Mouse (Mus musculus) CH12.LX (cell line): ENCODE data around the gene Larp4b. TPM values are rescaled to one million over a fixed set of nuclear protein-coding genes. Genes with fewer than 3 reads are reported as not detected.

Experiments
- DNase-seq: peaks from one replicate; pipeline ENCODE4 v3.0.0-alpha.2; 2013; ENCODE audit errors: extremely low read depth
- H3K27ac ChIP-seq: 2 replicates; pipeline ENCODE4 v1.5.1; 2012; ENCODE audit warnings: low read depth, mild to moderate bottlenecking, control low read depth, moderate library complexity; ENCODE audit not compliant: insufficient read depth
- H3K27me3 ChIP-seq: replicated peaks from 2 replicates; pipeline ENCODE3; 2012; ENCODE audit warnings: inconsistent platforms
- H3K36me3 ChIP-seq, 2 experiments: replicated peaks in 1 of 2; 2 replicates each; pipeline versions ENCODE3 to v1.6.1; 2012; ENCODE audit warnings: inconsistent platforms in 1 of 2, low read length in 1 of 2, mild to moderate bottlenecking in 1 of 2, mixed read lengths in 1 of 2, moderate library complexity in 1 of 2; ENCODE audit not compliant: control insufficient read depth in 1 of 2, insufficient read depth in 1 of 2
- H3K4me1 ChIP-seq, 2 experiments: 2 replicates each; pipeline ENCODE4 v1.6.1; 2012; ENCODE audit warnings: inconsistent platforms in 1 of 2, moderate library complexity in 1 of 2; ENCODE audit not compliant: insufficient read depth in 2 of 2, control insufficient read depth in 1 of 2
- H3K4me2 ChIP-seq: 2 replicates; pipeline ENCODE4 v1.6.1; 2012; ENCODE audit warnings: low read depth, mild to moderate bottlenecking, control low read depth; ENCODE audit not compliant: poor library complexity, insufficient read depth, severe bottlenecking
- H3K4me3 ChIP-seq, 3 experiments: fragments of 150-350 bp in 1 of 3; sonication (generic) in 1 of 3; replicated peaks in 1 of 3; 2 replicates each; pipeline versions ENCODE3 to v1.5.1; 2011 to 2012; ENCODE audit warnings: low read depth in 2 of 3, low read length in 2 of 3, mild to moderate bottlenecking in 2 of 3, moderate library complexity in 2 of 3, control low read depth in 1 of 3, improper control_type of control experiment in 1 of 3, inconsistent platforms in 1 of 3, mixed read lengths in 1 of 3; ENCODE audit not compliant: poor library complexity in 1 of 3
- H3K79me2 ChIP-seq: replicated peaks from 2 replicates; pipeline ENCODE4 v1.6.1; 2012; ENCODE audit warnings: mild to moderate bottlenecking, moderate library complexity; ENCODE audit not compliant: control insufficient read depth, poor library complexity, insufficient read depth, severe bottlenecking; ENCODE audit errors: extremely low read depth
- H3K9ac ChIP-seq: 2 replicates; pipeline ENCODE4 v1.6.1; 2012; ENCODE audit warnings: low read depth, mild to moderate bottlenecking, control low read depth, moderate library complexity; ENCODE audit not compliant: insufficient read depth
- H3K9me3 ChIP-seq: replicated peaks from 2 replicates; pipeline ENCODE3; 2012; ENCODE audit warnings: low read length, inconsistent platforms, mixed read lengths
- CHD1 ChIP-seq: IDR thresholded peaks from 2 replicates; pipeline ENCODE4 v1.6.1; 2012; ENCODE audit warnings: low read depth, low read length, improper control_type of control experiment, inconsistent platforms
- CHD2 ChIP-seq: IDR thresholded peaks from 2 replicates; pipeline ENCODE4 v1.6.1; 2011; ENCODE audit warnings: low read length, improper control_type of control experiment
- CTCF ChIP-seq, 2 experiments: IDR thresholded peaks in 1 of 2; conservative IDR thresholded peaks in 1 of 2; 2 replicates each; pipeline ENCODE4 v1.5.1; 2011 to 2012; ENCODE audit warnings: low read depth in 2 of 2, low read length in 2 of 2, improper control_type of control experiment in 1 of 2, inconsistent platforms in 1 of 2, mild to moderate bottlenecking in 1 of 2, moderate library complexity in 1 of 2
- E2F4 ChIP-seq: IDR thresholded peaks from 2 replicates; pipeline ENCODE4 v1.6.1; 2011; ENCODE audit warnings: low read depth, low read length, improper control_type of control experiment; ENCODE audit not compliant: insufficient replicate concordance
- ELF1 ChIP-seq: IDR thresholded peaks from 2 replicates; pipeline ENCODE4 v1.6.1; 2014; ENCODE audit warnings: low read depth, mild to moderate bottlenecking, inconsistent platforms, low read length, improper control_type of control experiment
- GABPA ChIP-seq: IDR thresholded peaks from 2 replicates; pipeline ENCODE4 v1.6.1; 2012; ENCODE audit warnings: low read depth, low read length, improper control_type of control experiment, inconsistent platforms; ENCODE audit not compliant: insufficient replicate concordance
- HCFC1 ChIP-seq: IDR thresholded peaks from 2 replicates; pipeline ENCODE4 v1.6.1; 2012; ENCODE audit warnings: low read depth, mild to moderate bottlenecking, inconsistent platforms, low read length, improper control_type of control experiment
- MAFK ChIP-seq: IDR thresholded peaks from 2 replicates; pipeline ENCODE4 v1.6.1; 2011; ENCODE audit warnings: low read length, improper control_type of control experiment; ENCODE audit not compliant: insufficient replicate concordance
- MAZ ChIP-seq: IDR thresholded peaks from 2 replicates; pipeline ENCODE4 v1.6.1; 2012; ENCODE audit warnings: low read depth, mild to moderate bottlenecking, inconsistent platforms, low read length, improper control_type of control experiment, moderate library complexity
- MEF2A ChIP-seq: IDR thresholded peaks from 2 replicates; pipeline ENCODE4 v1.6.1; 2014; ENCODE audit warnings: low read depth, mild to moderate bottlenecking, inconsistent platforms, low read length, improper control_type of control experiment, borderline replicate concordance
- NELFE ChIP-seq: IDR thresholded peaks from 2 replicates; pipeline ENCODE4 v1.6.1; 2011; ENCODE audit warnings: low read depth, low read length, improper control_type of control experiment
- NRF1 ChIP-seq: IDR thresholded peaks from 2 replicates; pipeline ENCODE4 v1.6.1; 2014; ENCODE audit warnings: low read depth, mild to moderate bottlenecking, inconsistent platforms, low read length, improper control_type of control experiment, moderate library complexity
- POLR2A ChIP-seq: IDR thresholded peaks from 2 replicates; pipeline ENCODE4 v1.6.1; 2011; ENCODE audit warnings: low read depth, mild to moderate bottlenecking, improper control_type of control experiment, low read length
- POLR2AphosphoS2 ChIP-seq: IDR thresholded peaks from 2 replicates; pipeline ENCODE4 v1.6.1; 2011; ENCODE audit warnings: low read depth, low read length, improper control_type of control experiment
- RCOR1 ChIP-seq: conservative IDR thresholded peaks from 2 replicates; pipeline ENCODE4 v1.6.1; 2012; ENCODE audit warnings: low read depth, mild to moderate bottlenecking, inconsistent platforms, low read length, improper control_type of control experiment
- TBP ChIP-seq: conservative IDR thresholded peaks from 2 replicates; pipeline ENCODE4 v1.6.1; 2011; ENCODE audit warnings: low read depth, low read length, improper control_type of control experiment
- UBTF ChIP-seq: IDR thresholded peaks from 2 replicates; pipeline ENCODE4 v1.6.1; 2012; ENCODE audit warnings: low read depth, mild to moderate bottlenecking, inconsistent platforms, low read length, improper control_type of control experiment, moderate library complexity
- USF1 ChIP-seq: IDR thresholded peaks from 2 replicates; pipeline ENCODE4 v1.6.1; 2014; ENCODE audit warnings: low read depth, mild to moderate bottlenecking, inconsistent platforms, low read length, improper control_type of control experiment
- ZKSCAN1 ChIP-seq: IDR thresholded peaks from 2 replicates; pipeline ENCODE4 v1.6.1; 2012; ENCODE audit warnings: low read depth, inconsistent platforms, low read length, improper control_type of control experiment, borderline replicate concordance
- ZMIZ1 ChIP-seq: IDR thresholded peaks from 2 replicates; pipeline ENCODE4 v1.6.1; 2012; ENCODE audit warnings: low read depth, mild to moderate bottlenecking, inconsistent platforms, low read length, improper control_type of control experiment
- dilution Hi-C: fragments of 300-500 bp; cut with MboI; formaldehyde crosslinking; loops from 2 replicates; pipeline ENCODE4 v1.14.3; 2020; ENCODE audit warnings: low sequenced_read_pairs; ENCODE audit not compliant: extremely low pct_unique_long_range_greater_than_20kb, extremely low pct_ligation_motif_present
- in situ Hi-C: fragments of 300-500 bp; cut with MboI; formaldehyde crosslinking; loops from 3 replicates; pipeline ENCODE4 v1.14.3; 2019; ENCODE audit warnings: low sequenced_read_pairs, low pct_ligation_motif_present, low pct_unique_long_range_greater_than_20kb, mixed read lengths
- polyA plus RNA-seq: library from polyadenylated mRNA; unstranded; fragments of >175 nt; gene quantifications from 2 replicates; pipeline ENCODE4 v1.2.1, GENCODE M21; 2012; ENCODE audit warnings: low read depth; ENCODE audit not compliant: insufficient read length
- total RNA-seq, 2 experiments: library from RNA; depleted of rRNA; stranded (reverse); fragments of 300-350 nt in 1 of 2; fragments of >200 nt in 1 of 2; gene quantifications; 2 replicates each; pipeline ENCODE4 v1.2.3; 2012 to 2014

Gene Larp4b
- total and polyA plus RNA-seq, 3 experiments, result 57.9 to 63.3 (median 58.3) TPM

GRCm38 (mm10) chr13:9100517-9100916, 6.8 kb downstream of the Larp4b start:
- in situ Hi-C loops, result no loop called here
- Histone ChIP-seq H3K9ac (no peak overlapping the region), H3K27me3 (no peaks in the 10 kb centered on the region), H3K4me1 (peaks cover 0 to 51% of the 10 kb centered on the region in 2 experiments; a peak in 2 of 4 replicates), H3K27ac (no peak overlapping the region), H3K79me2 (peaks cover 68% of the 10 kb centered on the region), H3K9me3 (no peaks in the 10 kb centered on the region), H3K4me2 (no peak overlapping the region), H3K4me3 (no peak overlapping the region), H3K36me3 (peaks cover 5 to 37% of the 10 kb centered on the region in 2 experiments)
- DNase-seq, result no peak
- TF ChIP-seq ZKSCAN1, result no peak
- TF ChIP-seq CTCF (conservative IDR thresholded peaks at IDR 0.05 in 1 of 2, IDR thresholded peaks at IDR 0.05 in 1 of 2; ENCODE audit: low read depth in 2 of 2, low read length in 2 of 2), result no peak
- peak; percentile 87 for TF ChIP-seq MAFK
- TF ChIP-seq RCOR1, result no peak
- dilution Hi-C loops, result no loop called here

DNA sequence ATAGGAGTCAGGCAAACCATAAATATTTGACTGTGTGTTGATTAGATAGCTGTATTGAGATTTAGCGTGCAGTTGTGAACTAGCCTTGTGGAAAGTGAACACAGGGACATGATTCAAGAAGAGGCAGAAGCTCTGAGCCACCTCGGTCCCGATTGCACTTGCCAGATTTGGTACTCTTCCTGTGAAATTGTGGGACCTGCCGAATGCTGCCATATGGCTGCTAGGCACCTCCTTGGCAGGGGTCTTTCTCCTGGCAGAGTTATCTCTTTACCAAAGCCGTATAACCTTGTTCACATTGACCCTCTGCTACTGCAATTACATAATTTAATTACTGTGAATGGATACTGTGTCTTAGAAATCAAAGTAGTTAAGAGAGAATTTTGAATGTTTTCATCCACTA, 12.6 kb downstream of the Larp4b start:
- no peak overlapping the region for H3K27ac ChIP-seq
- H3K9ac ChIP-seq, result no peak overlapping the region
- no peak overlapping the region for H3K4me2 ChIP-seq
- DNase-seq, result no peak
- H3K4me1 ChIP-seq, result peaks cover 0 to 21% of the 10 kb centered on the region in 2 experiments; a peak in 2 of 4 replicates
- H3K9me3 ChIP-seq, result no peaks in the 10 kb centered on the region
- peaks cover 2 to 30% of the 10 kb centered on the region in 2 experiments for H3K36me3 ChIP-seq
- H3K4me3 ChIP-seq, result no peak overlapping the region
- in situ Hi-C loops (no loop called here), dilution Hi-C loops (no loop called here)
- H3K27me3 ChIP-seq, result no peaks in the 10 kb centered on the region
- TF ChIP-seq TBP, result no peak
- no peak for TF ChIP-seq POLR2A
- TF ChIP-seq ZMIZ1, result no peak
- no peak for TF ChIP-seq MEF2A
- TF ChIP-seq ELF1, result no peak
- TF ChIP-seq E2F4, result no peak
- no peak for TF ChIP-seq NELFE
- no peak for TF ChIP-seq CTCF (conservative IDR thresholded peaks at IDR 0.05 in 1 of 2, IDR thresholded peaks at IDR 0.05 in 1 of 2; ENCODE audit: low read depth in 2 of 2, low read length in 2 of 2)
- TF ChIP-seq UBTF, result no peak
- TF ChIP-seq CHD2, result no peak
- no peak for TF ChIP-seq USF1
- TF ChIP-seq POLR2AphosphoS2, result no peak
- TF ChIP-seq GABPA, result no peak
- no peak for TF ChIP-seq MAZ
- no peak for TF ChIP-seq CHD1
- TF ChIP-seq HCFC1, result no peak
- no peak for TF ChIP-seq NRF1
- H3K79me2 ChIP-seq, result peaks cover 57% of the 10 kb centered on the region
